Mouse (Mus musculus): ENCODE results near the gene Emc10. TPM values are rescaled to one million over a fixed set of nuclear protein-coding genes. Genes with fewer than 3 reads are reported as not detected.

The Emc10 gene
- polyA plus RNA-seq, 1 experiment from 2014 or later: 149 TPM

- peaks cover 52% of the 10 kb centered on the region for H3K27me3 ChIP-seq
- 56% methylated on average over 2 of the region's 2 CpGs for WGBS
Observed at GRCm38 (mm10) chr7:44523056-44523455, 26.7 kb upstream of the Emc10 start.

GRCm38 (mm10) chr7:44521710-44522109, 25.4 kb upstream of the Emc10 start:
- H3K9ac ChIP-seq: no peak overlapping the region
- peak overlapping the region; percentile 33; the same call in 1 of the 2 replicates for H3K4me2 ChIP-seq (replicated peaks)
- peaks cover 16% of the 10 kb centered on the region for H3K4me1 ChIP-seq
- no peak overlapping the region for H3K4me3 ChIP-seq (replicated peaks)
- no peaks in the 10 kb centered on the region for H3K9me3 ChIP-seq (replicated peaks)
- 3% methylated on average over 20 of the region's 20 CpGs for WGBS
- peaks cover 50% of the 10 kb centered on the region for H3K27me3 ChIP-seq
- H3K27ac ChIP-seq (replicated peaks): no peak overlapping the region
- H3K36me3 ChIP-seq: no peaks in the 10 kb centered on the region
- no peak for ATAC-seq (ENCODE audit: insufficient number of reproducible peaks, low FRiP score, low TSS enrichment, low read depth)

More at GRCm38 (mm10) chr7:44523056-44523455, 26.7 kb upstream of the Emc10 start:
- no peak overlapping the region for H3K27ac ChIP-seq (replicated peaks)
- H3K4me2 ChIP-seq (replicated peaks): no peak overlapping the region
- ATAC-seq (ENCODE audit: insufficient number of reproducible peaks, low FRiP score, low TSS enrichment, low read depth): no peak
- no peaks in the 10 kb centered on the region for H3K9me3 ChIP-seq (replicated peaks)
- H3K9ac ChIP-seq: no peak overlapping the region
- H3K36me3 ChIP-seq: no peaks in the 10 kb centered on the region
- no peak overlapping the region for H3K4me3 ChIP-seq (replicated peaks)
- peaks cover 21% of the 10 kb centered on the region for H3K4me1 ChIP-seq

GRCm38 (mm10) chr7:44520990-44521389, 24.7 kb upstream of the Emc10 start:
- no peaks in the 10 kb centered on the region for H3K9me3 ChIP-seq (replicated peaks)
- no peak overlapping the region for H3K27ac ChIP-seq (replicated peaks)
- H3K4me3 ChIP-seq (replicated peaks): no peak overlapping the region
- 60% methylated on average over 3 of the region's 3 CpGs for WGBS
- no peaks in the 10 kb centered on the region for H3K36me3 ChIP-seq
- no peak for ATAC-seq (ENCODE audit: insufficient number of reproducible peaks, low FRiP score, low TSS enrichment, low read depth)
- H3K4me1 ChIP-seq: peaks cover 16% of the 10 kb centered on the region
- peaks cover 46% of the 10 kb centered on the region for H3K27me3 ChIP-seq
- H3K9ac ChIP-seq: no peak overlapping the region
- no peak overlapping the region for H3K4me2 ChIP-seq (replicated peaks)

GRCm38 (mm10) chr7:44519240-44519913, 23.0 kb upstream of the Emc10 start:
- H3K36me3 ChIP-seq: no peaks in the 10 kb centered on the region

GRCm38 (mm10) chr7:44507491-44507890, 11.2 kb upstream of the Emc10 start:
- ATAC-seq (ENCODE audit: insufficient number of reproducible peaks, low FRiP score, low TSS enrichment, low read depth): no peak
- H3K27me3 ChIP-seq: peaks cover 7% of the 10 kb centered on the region; the same call in 1 of the 2 replicates
- H3K27ac ChIP-seq (replicated peaks): no peak overlapping the region
- H3K9ac ChIP-seq: no peak overlapping the region
- no peaks in the 10 kb centered on the region for H3K4me1 ChIP-seq
- H3K4me2 ChIP-seq (replicated peaks): no peak overlapping the region
- no peak overlapping the region for H3K4me3 ChIP-seq (replicated peaks)
- H3K9me3 ChIP-seq (replicated peaks): no peaks in the 10 kb centered on the region
- no peaks in the 10 kb centered on the region for H3K36me3 ChIP-seq

More at GRCm38 (mm10) chr7:44519240-44519913, 23.0 kb upstream of the Emc10 start:
- Histone ChIP-seq H3K4me3 (replicated peaks) (no peak overlapping the region), H3K27me3 (peaks cover 36% of the 10 kb centered on the region), H3K9ac (no peak overlapping the region), H3K27ac (replicated peaks) (no peak overlapping the region), H3K4me1 (peaks cover 5% of the 10 kb centered on the region), H3K4me2 (replicated peaks) (no peak overlapping the region), H3K9me3 (replicated peaks) (no peaks in the 10 kb centered on the region)
- ATAC-seq (ENCODE audit: insufficient number of reproducible peaks, low FRiP score, low TSS enrichment, low read depth): no peak
- 64% methylated on average over 9 of the region's 9 CpGs for WGBS

- Histone ChIP-seq H3K4me1 (peaks cover 7% of the 10 kb centered on the region; the same call in 1 of the 2 replicates), H3K27ac (replicated peaks) (no peak overlapping the region), H3K4me3 (replicated peaks) (no peak overlapping the region), H3K9ac (no peak overlapping the region), H3K4me2 (replicated peaks) (no peak overlapping the region), H3K9me3 (replicated peaks) (no peaks in the 10 kb centered on the region), H3K27me3 (no peaks in the 10 kb centered on the region; the same call in 1 of the 2 replicates), H3K36me3 (no peaks in the 10 kb centered on the region)
- 33% methylated on average over 5 of the region's 5 CpGs for WGBS
- ATAC-seq (ENCODE audit: insufficient number of reproducible peaks, low FRiP score, low TSS enrichment, low read depth): no peak
Observed at GRCm38 (mm10) chr7:44501563-44502115, 5.3 kb upstream of the Emc10 start.

GRCm38 (mm10) chr7:44500046-44500445, 3.7 kb upstream of the Emc10 start:
- no peak for ATAC-seq (ENCODE audit: insufficient number of reproducible peaks, low FRiP score, low TSS enrichment, low read depth)
- Histone ChIP-seq H3K4me2 (replicated peaks) (no peak overlapping the region), H3K4me3 (replicated peaks) (no peak overlapping the region), H3K27me3 (no peaks in the 10 kb centered on the region; the same call in 1 of the 2 replicates), H3K9ac (no peak overlapping the region), H3K9me3 (replicated peaks) (no peaks in the 10 kb centered on the region), H3K4me1 (peaks cover 16% of the 10 kb centered on the region), H3K36me3 (no peaks in the 10 kb centered on the region), H3K27ac (replicated peaks) (no peak overlapping the region)
- 57% methylated on average over 17 of the region's 20 CpGs for whole genome bisulfite sequencing

GRCm38 (mm10) chr7:44498922-44499321, 2.6 kb upstream of the Emc10 start:
- H3K27me3 ChIP-seq: no peaks in the 10 kb centered on the region; the same call in 1 of the 2 replicates
- peaks cover 5% of the 10 kb centered on the region; the same call in 1 of the 2 replicates for H3K36me3 ChIP-seq
- ATAC-seq (ENCODE audit: insufficient number of reproducible peaks, low FRiP score, low TSS enrichment, low read depth): no peak
- no peaks in the 10 kb centered on the region for H3K9me3 ChIP-seq (replicated peaks)
- 74% methylated on average over 1 of the region's 1 CpGs for WGBS
- peaks cover 22% of the 10 kb centered on the region for H3K4me1 ChIP-seq
- no peak overlapping the region for H3K27ac ChIP-seq (replicated peaks)
- H3K4me2 ChIP-seq (replicated peaks): no peak overlapping the region
- H3K9ac ChIP-seq: no peak overlapping the region
- no peak overlapping the region for H3K4me3 ChIP-seq (replicated peaks)

- Histone ChIP-seq H3K4me3 (replicated peaks) (peak overlapping the region; percentile 86), H3K27ac (replicated peaks) (no peak overlapping the region), H3K36me3 (peaks cover 17% of the 10 kb centered on the region; the same call in 1 of the 2 replicates), H3K4me1 (peaks cover 22% of the 10 kb centered on the region), H3K9me3 (replicated peaks) (no peaks in the 10 kb centered on the region), H3K27me3 (no peaks in the 10 kb centered on the region; the same call in 1 of the 2 replicates), H3K4me2 (replicated peaks) (peak overlapping the region; percentile 95), H3K9ac (peak overlapping the region; percentile 70; the same call in 1 of the 2 replicates)
- 79% methylated on average over 10 of the region's 10 CpGs for WGBS
- ATAC-seq (ENCODE audit: insufficient number of reproducible peaks, low FRiP score, low TSS enrichment, low read depth): no peak
Observed at GRCm38 (mm10) chr7:44497361-44498055, 1.2 kb upstream of the Emc10 start.

GRCm38 (mm10) chr7:44496771-44497109, 411 bp upstream of the Emc10 start:
- H3K9me3 ChIP-seq (replicated peaks): no peaks in the 10 kb centered on the region
- H3K27me3 ChIP-seq: no peaks in the 10 kb centered on the region; the same call in 1 of the 2 replicates
- WGBS: under 1% methylated on average over 26 of the region's 26 CpGs
- peak overlapping the region; percentile 70 for H3K9ac ChIP-seq
- peak overlapping the region; percentile 86 for H3K4me3 ChIP-seq (replicated peaks)
- H3K27ac ChIP-seq (replicated peaks): peak overlapping the region; percentile 95
- no peak for ATAC-seq (ENCODE audit: insufficient number of reproducible peaks, low FRiP score, low TSS enrichment, low read depth)
- peak overlapping the region; percentile 95 for H3K4me2 ChIP-seq (replicated peaks)
- H3K36me3 ChIP-seq: peaks cover 25% of the 10 kb centered on the region
- peaks cover 22% of the 10 kb centered on the region for H3K4me1 ChIP-seq

- Histone ChIP-seq H3K27me3 (no peaks in the 10 kb centered on the region; the same call in 1 of the 2 replicates), H3K4me1 (peaks cover 22% of the 10 kb centered on the region), H3K4me2 (replicated peaks) (peak overlapping the region; percentile 95), H3K9ac (no peak overlapping the region), H3K9me3 (replicated peaks) (no peaks in the 10 kb centered on the region), H3K27ac (replicated peaks) (no peak overlapping the region), H3K36me3 (peaks cover 41% of the 10 kb centered on the region), H3K4me3 (replicated peaks) (peak overlapping the region; percentile 86)
- WGBS: 81% methylated on average over 7 of the region's 7 CpGs
- ATAC-seq (ENCODE audit: insufficient number of reproducible peaks, low FRiP score, low TSS enrichment, low read depth): no peak
Observed at GRCm38 (mm10) chr7:44495086-44495485, 1.2 kb downstream of the Emc10 start.

Data from embryonic facial prominence, embryonic 15.5 days (tissue).